Mouse (Mus musculus) testis, adult 2 months (tissue): ENCODE results near the gene Cdhr3. TPM values are rescaled to one million over a fixed set of nuclear protein-coding genes. Genes with fewer than 3 reads are reported as not detected.

Experiments
- H3K27ac ChIP-seq: fragments of 200-500 bp; 2 replicates; pipeline ENCODE4 v1.5.1; 2012; ENCODE audit warnings: low read depth, low read length; ENCODE audit not compliant: control insufficient read depth, insufficient read depth
- H3K27me3 ChIP-seq: fragments of 200-500 bp; 2 replicates; pipeline ENCODE4 v1.6.1; 2012; ENCODE audit warnings: mild to moderate bottlenecking, low read length, moderate library complexity; ENCODE audit not compliant: control insufficient read depth, insufficient read depth
- H3K36me3 ChIP-seq: fragments of 200-500 bp; 2 replicates; pipeline ENCODE4 v1.6.1; 2012; ENCODE audit warnings: mild to moderate bottlenecking, low read length; ENCODE audit not compliant: control insufficient read depth, insufficient read depth
- H3K4me1 ChIP-seq: fragments of 200-500 bp; 2 replicates; pipeline ENCODE4 v1.6.1; 2012; ENCODE audit warnings: low read length; ENCODE audit not compliant: control insufficient read depth, insufficient read depth
- H3K4me3 ChIP-seq: fragments of 200-500 bp; 2 replicates; pipeline ENCODE4 v1.5.1; 2012; ENCODE audit warnings: low read depth, mild to moderate bottlenecking, low read length, moderate library complexity, mixed read lengths; ENCODE audit not compliant: control insufficient read depth
- CTCF ChIP-seq: fragments of 200-500 bp; IDR thresholded peaks from 2 replicates; pipeline ENCODE4 v1.5.1; 2012; ENCODE audit warnings: low read depth, mild to moderate bottlenecking, inconsistent platforms, low read length, moderate library complexity; ENCODE audit not compliant: control insufficient read depth, insufficient read depth, insufficient replicate concordance
- POLR2A ChIP-seq: fragments of 200-500 bp; IDR thresholded peaks from 2 replicates; pipeline ENCODE4 v1.6.1; 2012; ENCODE audit warnings: low read depth, mild to moderate bottlenecking, inconsistent platforms, low read length, moderate library complexity; ENCODE audit not compliant: control insufficient read depth
- polyA plus RNA-seq: library from polyadenylated mRNA; depleted of rRNA; stranded (reverse); fragments of >200 nt; gene quantifications from 2 replicates; pipeline ENCODE4 v1.2.3, GENCODE M21; 2012

The Cdhr3 gene
- polyA plus RNA-seq, 1 experiment = 0.02 TPM

GRCm38 (mm10) chr12:33102342-33103115 is 9.9 kb upstream of the Cdhr3 start:
- H3K27ac ChIP-seq = no peak overlapping the region
- no peaks in the 10 kb centered on the region for H3K27me3 ChIP-seq
- TF ChIP-seq CTCF (no peak), POLR2A (no peak)
- H3K4me1 ChIP-seq = no peaks in the 10 kb centered on the region
- H3K36me3 ChIP-seq = no peaks in the 10 kb centered on the region
- no peak overlapping the region for H3K4me3 ChIP-seq

GRCm38 (mm10) chr12:33101627-33102026 is 9.0 kb upstream of the Cdhr3 start:
- Histone ChIP-seq H3K36me3 (no peaks in the 10 kb centered on the region), H3K4me1 (no peaks in the 10 kb centered on the region), H3K27ac (no peak overlapping the region), H3K27me3 (no peaks in the 10 kb centered on the region), H3K4me3 (no peak overlapping the region)
- no peak for TF ChIP-seq POLR2A
- TF ChIP-seq CTCF = no peak

GRCm38 (mm10) chr12:33096017-33096416 is 3.3 kb upstream of the Cdhr3 start:
- Histone ChIP-seq H3K36me3 (no peaks in the 10 kb centered on the region), H3K4me3 (no peak overlapping the region)
- TF ChIP-seq POLR2A (no peak), CTCF (no peak)

GRCm38 (mm10) chr12:33092196-33092595 is 479 bp downstream of the Cdhr3 start:
- Histone ChIP-seq H3K27me3 (no peaks in the 10 kb centered on the region), H3K36me3 (no peaks in the 10 kb centered on the region), H3K4me1 (no peaks in the 10 kb centered on the region), H3K27ac (no peak overlapping the region), H3K4me3 (no peak overlapping the region)
- TF ChIP-seq POLR2A = no peak
- TF ChIP-seq CTCF = no peak

More at GRCm38 (mm10) chr12:33096017-33096416, 3.3 kb upstream of the Cdhr3 start:
- Histone ChIP-seq H3K4me1 (no peaks in the 10 kb centered on the region), H3K27ac (no peak overlapping the region), H3K27me3 (no peaks in the 10 kb centered on the region)

GRCm38 (mm10) chr12:33086151-33086550 is 6.5 kb downstream of the Cdhr3 start:
- Histone ChIP-seq H3K36me3 (no peaks in the 10 kb centered on the region), H3K27me3 (no peaks in the 10 kb centered on the region), H3K4me3 (no peak overlapping the region), H3K4me1 (no peaks in the 10 kb centered on the region), H3K27ac (no peak overlapping the region)
- TF ChIP-seq CTCF (no peak), POLR2A (no peak)

- Histone ChIP-seq H3K4me1 (no peaks in the 10 kb centered on the region), H3K4me3 (no peak overlapping the region), H3K27me3 (no peaks in the 10 kb centered on the region), H3K36me3 (no peaks in the 10 kb centered on the region), H3K27ac (no peak overlapping the region)
- TF ChIP-seq POLR2A (no peak), CTCF (no peak)
Measured at GRCm38 (mm10) chr12:33084683-33085082, 8.0 kb downstream of the Cdhr3 start.

- Histone ChIP-seq H3K27ac (no peak overlapping the region), H3K27me3 (no peaks in the 10 kb centered on the region), H3K4me1 (no peaks in the 10 kb centered on the region), H3K4me3 (no peak overlapping the region), H3K36me3 (no peaks in the 10 kb centered on the region)
- TF ChIP-seq CTCF = no peak
- TF ChIP-seq POLR2A = no peak
Measured at GRCm38 (mm10) chr12:33083362-33083761, 9.3 kb downstream of the Cdhr3 start.
